Mouse (Mus musculus) embryonic fibroblast, embryonic 13.5 days (primary cell): Measurements from ENCODE around the gene Prpf6. TPM values are rescaled to one million over a fixed set of nuclear protein-coding genes. Genes with fewer than 3 reads are reported as not detected.

Source experiments
- H3K27ac ChIP-seq: 2 replicates; pipeline ENCODE4 v1.5.1; 2012; ENCODE audit warnings: low read length, control low read depth, inconsistent platforms; ENCODE audit not compliant: insufficient read depth
- H3K4me1 ChIP-seq: 2 replicates; pipeline ENCODE4 v1.6.1; 2011; ENCODE audit warnings: low read length; ENCODE audit not compliant: control insufficient read depth, insufficient read depth
- H3K4me3 ChIP-seq: 2 replicates; pipeline ENCODE4 v1.5.1; 2011; ENCODE audit warnings: mild to moderate bottlenecking, control low read depth, low read length; ENCODE audit not compliant: insufficient read depth
- CTCF ChIP-seq: IDR thresholded peaks from 2 replicates; pipeline ENCODE4 v1.5.1; 2011; ENCODE audit warnings: mild to moderate bottlenecking, control low read depth, low read length, moderate library complexity, borderline replicate concordance; ENCODE audit not compliant: insufficient read depth
- POLR2A ChIP-seq: IDR thresholded peaks from 2 replicates; pipeline ENCODE4 v1.6.1; 2011; ENCODE audit warnings: low read depth, mild to moderate bottlenecking, control low read depth, low read length, moderate library complexity
- polyA plus RNA-seq: library from polyadenylated mRNA; stranded (reverse); fragments of >200 nt; gene quantifications from 2 replicates; pipeline ENCODE4 v1.2.4, GENCODE M21; 2011; ENCODE audit warnings: low read depth; ENCODE audit not compliant: missing spikeins, insufficient read length

Prpf6 gene
- polyA plus RNA-seq, 1 experiment, result 59.4 TPM

DNA sequence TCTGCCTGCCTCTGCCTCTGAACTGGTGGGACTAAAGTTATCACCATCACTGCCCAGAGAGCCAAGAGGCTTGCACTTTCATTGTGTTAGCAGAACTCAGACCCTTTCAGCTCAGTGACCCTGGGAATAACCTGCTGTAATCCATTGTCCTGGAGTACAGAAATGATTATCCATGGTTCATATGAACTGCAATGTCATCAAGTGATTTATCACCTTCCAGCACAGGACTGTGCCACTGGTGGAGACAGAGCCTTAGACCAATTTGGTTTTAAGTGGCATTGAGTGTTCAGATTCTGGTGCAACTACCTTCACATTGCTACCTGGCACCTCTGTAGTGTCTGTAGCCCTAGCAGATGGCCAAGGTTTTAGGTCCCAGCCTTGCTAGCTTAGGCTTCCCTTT, 61.4 kb downstream of the Prpf6 start:
- no peak for TF ChIP-seq POLR2A
- no peak for TF ChIP-seq CTCF
- Histone ChIP-seq H3K4me3 (no peak overlapping the region), H3K4me1 (no peaks in the 10 kb centered on the region), H3K27ac (no peak overlapping the region)

DNA sequence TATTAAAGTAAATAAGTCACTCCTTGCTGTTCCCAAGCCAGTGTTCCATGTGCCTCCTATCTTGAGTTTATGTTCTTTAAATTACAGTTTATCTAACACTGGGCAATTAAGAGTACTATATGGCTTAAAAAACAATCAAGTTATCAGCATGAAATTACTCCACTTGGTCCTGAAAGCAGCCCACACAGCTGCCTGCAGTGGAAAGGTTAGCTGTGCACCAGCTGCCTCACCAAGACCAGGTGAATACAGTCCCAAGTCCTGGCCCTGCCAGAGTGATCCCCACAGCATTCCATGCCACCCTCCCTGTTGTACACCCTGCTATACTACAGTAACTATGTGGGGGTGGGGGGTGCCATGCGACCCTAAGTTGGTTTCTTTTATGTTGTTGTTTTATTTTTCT, 61.9 kb downstream of the Prpf6 start:
- no peak for TF ChIP-seq CTCF
- Histone ChIP-seq H3K4me3 (no peak overlapping the region), H3K27ac (no peak overlapping the region), H3K4me1 (no peaks in the 10 kb centered on the region)

DNA sequence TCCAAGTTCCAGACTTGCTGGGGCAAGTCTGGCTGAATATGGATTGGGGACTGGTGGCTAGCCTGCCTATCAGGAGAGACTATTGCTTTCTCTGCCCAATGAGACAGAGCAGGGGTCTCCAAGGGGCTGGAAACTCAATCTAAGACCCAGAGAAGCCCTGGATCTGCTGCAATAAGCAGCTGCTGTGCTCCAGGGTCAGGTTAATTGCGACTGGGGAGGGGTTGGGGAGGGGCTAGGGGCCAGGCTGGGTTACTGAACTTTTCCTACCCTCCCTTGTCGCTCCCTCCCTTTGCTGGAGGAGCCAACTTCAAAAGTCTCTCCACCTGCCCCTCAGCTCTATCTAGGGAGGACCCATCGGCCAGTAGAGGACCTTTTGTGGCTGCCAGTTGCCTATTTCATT, 65.1 kb downstream of the Prpf6 start, which contains the start of gene Gm29797:
Gene Gm29797, plus strand, starts transcription at position 301 of the 400 bp plus-strand sequence.
- H3K4me3 ChIP-seq, result no peak within 1 kb of the TSS
- no peak for TF ChIP-seq POLR2A
- TF ChIP-seq CTCF, result no peak
- H3K27ac ChIP-seq, result no peak within 1 kb of the TSS
- H3K4me1 ChIP-seq, result no peaks in the 10 kb centered on the region

DNA sequence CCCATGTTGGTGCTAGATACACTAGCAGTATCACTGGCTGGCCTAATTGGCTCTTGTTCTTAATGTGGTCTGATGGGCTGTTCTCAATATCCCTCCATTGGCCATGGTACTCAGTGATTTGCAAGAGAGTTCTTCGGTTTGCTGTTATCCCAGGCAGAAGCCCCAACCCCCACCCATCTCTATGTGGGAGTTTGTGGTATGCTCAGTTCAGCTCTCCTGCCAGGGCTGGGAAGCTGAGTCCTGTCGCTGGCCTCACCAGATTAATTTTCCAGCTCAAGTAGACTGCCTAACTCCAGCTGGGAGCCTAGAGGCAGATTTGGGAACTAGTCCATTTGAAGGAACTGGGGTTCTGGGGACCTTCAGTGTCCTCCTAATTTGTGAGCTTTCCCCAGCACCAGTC, 65.8 kb downstream of the Prpf6 start:
- no peak for TF ChIP-seq POLR2A
- no peak for TF ChIP-seq CTCF
- Histone ChIP-seq H3K27ac (no peak overlapping the region), H3K4me1 (no peaks in the 10 kb centered on the region), H3K4me3 (no peak overlapping the region)

DNA sequence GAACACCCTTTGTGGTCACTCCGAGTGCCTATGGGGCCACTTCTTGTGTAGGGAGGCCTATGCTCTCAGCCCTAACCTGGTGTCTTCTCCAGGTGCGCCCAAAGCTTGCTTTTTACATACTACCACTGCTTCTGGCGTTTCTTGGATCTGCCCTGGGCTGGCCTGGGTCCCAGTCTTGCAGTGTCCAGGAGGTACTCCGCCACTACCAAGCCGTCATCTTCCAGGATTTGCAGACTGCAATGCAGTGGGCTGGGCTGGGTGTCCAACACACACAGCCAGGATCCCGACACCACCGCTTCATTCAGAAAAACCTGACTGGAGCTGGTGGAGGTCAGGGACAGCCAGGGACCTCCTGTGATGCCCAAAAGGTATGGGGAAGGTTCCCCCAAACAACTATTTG, 66.9 kb downstream of the Prpf6 start:
- Histone ChIP-seq H3K27ac (no peak overlapping the region), H3K4me1 (no peaks in the 10 kb centered on the region), H3K4me3 (no peak overlapping the region)
- no peak for TF ChIP-seq POLR2A
- TF ChIP-seq CTCF, result no peak

DNA sequence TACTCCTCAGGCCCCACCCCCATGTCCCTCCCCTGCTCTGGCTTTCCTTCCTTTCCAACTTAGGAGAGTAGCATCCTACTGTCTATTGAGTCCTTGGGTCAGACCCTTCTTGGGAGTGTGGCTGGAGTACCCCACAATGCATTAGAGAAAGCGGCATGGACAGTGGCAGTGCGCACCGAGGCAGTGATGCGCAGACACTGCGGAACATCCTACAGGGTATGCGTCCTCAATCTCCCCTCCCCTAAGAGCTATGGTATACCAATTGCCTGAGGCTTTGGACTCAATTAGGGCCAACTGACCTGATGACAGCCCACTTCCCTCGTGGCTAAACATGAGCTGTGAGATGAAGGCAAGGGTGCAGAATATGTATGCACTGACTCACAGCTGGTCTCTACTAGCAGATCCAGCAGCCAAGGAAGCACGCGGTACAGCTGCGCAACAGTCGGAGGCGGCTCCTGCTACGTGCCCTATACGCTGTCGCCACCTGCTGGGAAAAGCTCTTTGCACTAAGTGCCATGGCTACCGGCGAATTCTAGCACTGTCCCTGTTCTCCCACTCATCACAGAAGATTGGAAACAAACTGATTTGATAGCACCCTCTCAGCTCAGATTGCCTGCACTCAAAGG, 67.4 kb downstream of the Prpf6 start:
- TF ChIP-seq POLR2A (no peak), CTCF (peak; percentile 76; the same call in 1 of the 2 replicates)
- no peak overlapping the region for H3K4me3 ChIP-seq
- H3K4me1 ChIP-seq, result no peaks in the 10 kb centered on the region
- H3K27ac ChIP-seq, result no peak overlapping the region

DNA sequence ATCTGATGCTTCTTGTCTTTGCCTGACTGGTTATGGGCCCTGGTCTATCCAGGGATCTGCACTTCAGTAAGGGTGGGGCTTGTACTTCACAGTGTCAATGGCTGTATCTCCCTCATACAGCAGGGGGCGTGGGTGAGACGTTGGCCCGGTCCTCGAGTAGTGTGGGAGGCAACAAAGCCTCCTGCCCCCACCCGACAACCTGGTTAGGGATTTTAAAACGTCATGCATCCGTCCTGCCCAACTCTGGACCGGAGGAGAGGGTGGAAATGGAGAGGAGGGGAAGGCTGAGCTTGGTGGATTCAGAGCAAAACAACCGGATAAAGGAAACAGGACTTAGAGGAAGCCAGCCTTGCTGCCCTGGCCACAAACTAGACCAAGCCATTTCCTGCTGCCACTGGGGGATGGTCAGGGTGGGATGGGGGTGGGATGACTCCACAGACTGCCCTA, 68.0 kb downstream of the Prpf6 start:
- Histone ChIP-seq H3K4me3 (no peak overlapping the region), H3K27ac (no peak overlapping the region), H3K4me1 (no peaks in the 10 kb centered on the region)
- TF ChIP-seq CTCF, result peak; percentile 72; the same call in 1 of the 2 replicates
- TF ChIP-seq POLR2A, result no peak

DNA sequence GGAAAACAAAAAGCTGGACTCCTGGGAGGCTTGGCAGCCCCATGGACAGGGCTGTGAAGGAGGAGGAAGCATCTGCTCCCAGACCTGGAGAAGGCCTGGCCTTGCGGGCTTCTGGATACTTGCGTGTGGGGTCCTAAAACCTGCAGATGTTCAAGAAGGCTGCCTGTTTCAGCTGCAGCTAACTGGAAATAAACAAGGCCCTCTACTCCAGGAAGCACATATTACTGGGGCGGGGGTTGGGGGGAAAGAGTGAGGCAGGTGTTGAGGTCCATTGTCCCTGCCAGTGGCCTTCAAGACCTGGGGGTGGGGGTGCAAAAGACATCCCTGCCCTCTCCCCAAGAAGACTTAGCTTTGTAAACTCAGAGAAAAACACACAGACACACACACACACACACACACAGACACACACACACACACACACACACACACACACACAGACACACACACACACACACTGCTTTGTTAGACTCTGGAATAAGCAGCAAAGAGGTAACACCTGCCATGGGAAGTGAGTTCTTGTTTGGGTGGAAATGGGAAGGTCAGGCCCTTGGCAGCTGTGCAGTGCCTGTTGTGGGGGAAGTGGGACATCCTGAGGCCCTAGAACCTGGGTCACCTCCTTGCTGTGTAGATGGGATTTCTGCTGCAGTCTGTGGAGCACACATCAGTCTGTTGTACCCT, 71.1 kb downstream of the Prpf6 start:
- H3K4me1 ChIP-seq, result no peaks in the 10 kb centered on the region
- no peak overlapping the region for H3K27ac ChIP-seq
- TF ChIP-seq POLR2A (no peak), CTCF (no peak)
- no peak overlapping the region for H3K4me3 ChIP-seq

DNA sequence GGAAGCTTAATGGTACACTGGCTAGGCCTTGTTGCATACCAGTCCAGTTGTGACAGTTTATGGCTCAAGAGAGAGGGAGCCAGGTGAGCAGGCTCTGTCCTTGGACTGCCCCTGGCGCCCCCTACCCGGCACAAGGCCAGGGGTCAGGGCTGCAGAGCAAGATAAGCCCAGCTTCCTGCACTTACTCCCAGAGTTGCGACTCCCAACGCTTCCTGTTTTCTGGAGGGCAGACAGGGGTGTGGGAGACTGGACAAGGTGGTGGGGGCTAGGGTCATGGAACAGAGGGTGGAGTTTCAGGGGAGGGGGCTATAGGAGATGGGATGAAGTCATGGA, 71.6 kb downstream of the Prpf6 start:
- Histone ChIP-seq H3K4me1 (no peaks in the 10 kb centered on the region), H3K4me3 (no peak overlapping the region), H3K27ac (no peak overlapping the region)
- TF ChIP-seq CTCF (no peak), POLR2A (no peak)

DNA sequence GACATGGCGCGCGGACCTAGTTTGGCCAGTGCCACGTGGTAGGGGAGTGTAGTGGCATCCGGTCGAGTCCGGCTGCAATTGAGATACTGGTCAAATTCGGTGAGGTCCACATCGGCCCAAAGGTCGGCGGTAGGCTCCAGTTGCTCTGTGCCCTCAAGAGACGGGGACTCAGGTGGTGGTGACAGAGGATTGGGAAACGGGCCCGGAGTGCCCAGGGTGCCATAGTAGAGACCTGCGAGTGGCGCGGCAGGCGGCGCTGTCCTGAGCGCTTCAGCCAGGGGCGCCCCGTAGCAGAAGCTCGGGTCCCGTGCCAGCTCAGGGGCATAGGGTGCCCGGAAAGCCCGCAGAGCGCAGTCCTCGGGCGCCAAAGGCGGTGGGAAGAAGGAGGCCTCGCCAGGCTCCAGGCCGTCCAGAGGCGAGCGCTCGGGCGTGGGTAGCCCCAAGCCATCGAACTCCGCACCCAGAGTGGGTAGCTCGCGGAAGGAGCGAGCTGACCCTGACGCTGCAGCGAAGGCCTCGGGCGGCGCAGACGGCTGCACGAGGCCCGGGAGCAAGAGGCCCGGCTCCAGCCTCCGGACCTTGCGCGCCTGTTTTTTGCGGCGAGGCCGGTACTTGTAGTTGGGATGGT, 78.7 kb downstream of the Prpf6 start:
- Histone ChIP-seq H3K4me1 (no peaks in the 10 kb centered on the region), H3K4me3 (no peak overlapping the region), H3K27ac (no peak overlapping the region)
- no peak for TF ChIP-seq CTCF
- no peak for TF ChIP-seq POLR2A
